Mouse (Mus musculus) ES-E14 (cell line): ENCODE data around the gene Gp9.

Source experiments
- CHD2 ChIP-seq: IDR thresholded peaks from 2 replicates; pipeline ENCODE4 v1.6.1; 2014; ENCODE audit warnings: mild to moderate bottlenecking, low read depth, low read length, inconsistent platforms
- HCFC1 ChIP-seq: IDR thresholded peaks from 2 replicates; pipeline ENCODE4 v1.6.1; 2012; ENCODE audit warnings: low read length, inconsistent platforms, borderline replicate concordance; ENCODE audit not compliant: insufficient read depth
- MAFK ChIP-seq: IDR thresholded peaks from 2 replicates; pipeline ENCODE4 v1.6.1; 2014; ENCODE audit warnings: mild to moderate bottlenecking, low read depth, low read length, inconsistent platforms; ENCODE audit not compliant: insufficient read depth
- ZC3H11A ChIP-seq: IDR thresholded peaks from 2 replicates; pipeline ENCODE4 v1.6.1; 2012; ENCODE audit warnings: low read depth, mild to moderate bottlenecking, inconsistent platforms, low read length, borderline replicate concordance

- TF ChIP-seq CHD2 (no peak), ZC3H11A (no peak), MAFK (no peak), HCFC1 (no peak)
These were observed 2.9 kb downstream of the Gp9 start for GRCm38 (mm10) chr6:87780546-87781301.
